Mouse (Mus musculus) testis, adult 2 months (tissue): ENCODE data around the gene Me3.

Experiments used
- CTCF ChIP-seq: fragments of 200-500 bp; IDR thresholded peaks from 2 replicates; pipeline ENCODE4 v1.5.1; 2012; ENCODE audit warnings: low read depth, mild to moderate bottlenecking, inconsistent platforms, low read length, moderate library complexity; ENCODE audit not compliant: control insufficient read depth, insufficient read depth, insufficient replicate concordance
- POLR2A ChIP-seq: fragments of 200-500 bp; IDR thresholded peaks from 2 replicates; pipeline ENCODE4 v1.6.1; 2012; ENCODE audit warnings: low read depth, mild to moderate bottlenecking, inconsistent platforms, low read length, moderate library complexity; ENCODE audit not compliant: control insufficient read depth

GRCm38 (mm10) chr7:89903442-89904343 lies 271.5 kb downstream of the Me3 start, which contains the start of gene Ccdc81:
- TF ChIP-seq CTCF, result no peak
- peak; percentile 26; the same call in 1 of the 2 replicates for TF ChIP-seq POLR2A
